Mouse (Mus musculus) forebrain, embryonic 12.5 days (tissue): ENCODE measurements around the gene Ppil1. TPM values are rescaled to one million over a fixed set of nuclear protein-coding genes. Genes with fewer than 3 reads are reported as not detected.
"Not testable (repeated sequence)": the region's sequence is repeated elsewhere in the genome, so short reads cannot be mapped to it uniquely, and the experiment has no call there.

Source experiments
- ATAC-seq: fragments of 200-750 bp; cut with Nextera tagmentation; 2 replicates; pipeline ENCODE4 v1.8.0; 2017; ENCODE audit warnings: moderate TSS enrichment; ENCODE audit not compliant: low FRiP score
- H3K27ac ChIP-seq: fragments of 300-500 bp; sonication (generic); 2 replicates; pipeline ENCODE4 v1.5.1; 2016; ENCODE audit warnings: mild to moderate bottlenecking
- H3K27me3 ChIP-seq: fragments of 300-500 bp; sonication (generic); 2 replicates; pipeline ENCODE4 v1.6.1; 2016; ENCODE audit warnings: mild to moderate bottlenecking
- H3K36me3 ChIP-seq: fragments of 300-500 bp; sonication (generic); replicated peaks from 2 replicates; pipeline ENCODE4 v1.6.1; 2016; ENCODE audit warnings: mild to moderate bottlenecking
- H3K4me1 ChIP-seq: fragments of 300-500 bp; sonication (generic); 2 replicates; pipeline ENCODE4 v1.6.1; 2016
- H3K4me2 ChIP-seq: fragments of 300-500 bp; sonication (generic); 2 replicates; pipeline ENCODE4 v1.6.1; 2016; ENCODE audit warnings: mild to moderate bottlenecking, moderate library complexity
- H3K4me3 ChIP-seq: fragments of 300-500 bp; sonication (generic); replicated peaks from 2 replicates; pipeline ENCODE4 v1.5.1; 2016; ENCODE audit warnings: mild to moderate bottlenecking
- H3K9ac ChIP-seq: fragments of 300-500 bp; sonication (generic); 2 replicates; pipeline ENCODE4 v1.6.1; 2016; ENCODE audit warnings: mild to moderate bottlenecking
- H3K9me3 ChIP-seq: fragments of 300-500 bp; sonication (generic); 2 replicates; pipeline ENCODE4 v1.6.1; 2016
- WGBS: fragments of 180-500 bp; shearing (Covaris S2); methylation state at CpG from one replicate; pipeline ENCODE4 v1.1.7; 2016; 5-methylcytosine and 5-hydroxymethylcytosine counted together
- polyA plus RNA-seq: library from polyadenylated mRNA; unstranded; fragments of >200 nt; fragmentation: Nextera tagmentation; extraction: Ambion mirVana; gene quantifications from 2 replicates; pipeline ENCODE4 v1.2.1, GENCODE M21; 2016

Ppil1 gene
- polyA plus RNA-seq, 1 experiment from 2014 or later = 142 TPM

DNA sequence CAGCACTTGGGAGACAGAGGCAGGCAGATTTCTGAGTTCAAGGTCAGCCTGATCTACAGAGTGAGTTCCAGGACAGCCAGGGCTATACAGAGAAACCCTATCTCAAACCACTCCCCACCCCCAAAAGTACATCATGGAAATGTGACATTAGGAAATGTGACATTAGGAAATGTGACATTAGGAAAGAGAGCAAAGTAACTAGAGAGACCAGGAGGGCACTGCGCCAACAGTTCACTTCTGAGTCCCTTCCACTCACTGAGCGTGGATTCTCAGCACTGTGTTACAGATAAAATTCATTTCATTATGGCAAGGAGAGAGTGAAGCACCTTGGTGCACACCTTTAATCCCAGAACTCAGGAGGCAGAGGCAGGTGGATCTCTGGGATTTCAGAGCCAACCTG lies 5.1 kb downstream of the Ppil1 start:
- no peak for ATAC-seq
- Histone ChIP-seq H3K27ac (no peak overlapping the region), H3K27me3 (no peaks in the 10 kb centered on the region), H3K4me1 (peaks cover 29% of the 10 kb centered on the region), H3K9ac (no peak overlapping the region), H3K9me3 (no peaks in the 10 kb centered on the region), H3K4me2 (no peak overlapping the region), H3K4me3 (no peak overlapping the region), H3K36me3 (peaks cover 63% of the 10 kb centered on the region)
- WGBS = 98% methylated on average over 2 of the region's 2 CpGs

DNA sequence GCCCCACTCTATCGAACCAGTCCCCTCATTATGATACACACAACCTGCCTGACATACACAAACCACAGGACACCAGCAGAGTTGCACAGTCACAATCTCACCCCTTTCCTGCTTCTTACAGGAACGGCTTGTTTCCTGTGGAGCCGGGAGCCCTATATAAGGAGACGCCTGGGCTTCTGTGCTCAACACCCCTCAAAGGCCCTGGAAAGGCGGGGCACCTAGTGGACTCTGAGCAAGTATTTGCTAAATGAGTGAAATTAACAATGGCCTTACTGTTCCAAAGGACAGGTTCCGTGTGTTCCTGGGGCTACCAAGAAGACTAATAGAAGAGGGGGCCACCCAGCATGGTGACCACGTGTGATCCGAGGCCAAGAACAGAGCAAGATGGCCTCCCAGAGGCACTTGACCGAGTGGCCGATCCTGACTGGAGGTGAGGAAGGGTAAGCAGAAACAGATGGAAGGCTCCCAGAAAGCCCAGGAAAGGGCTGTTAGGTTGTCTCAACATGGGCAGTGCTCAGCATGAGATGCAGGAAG lies 5.9 kb downstream of the Ppil1 start:
- Histone ChIP-seq H3K9ac (no peak overlapping the region), H3K27ac (0 out of 2 replicates have a peak overlapping the region, but pooled peaks have one; percentile 15), H3K4me2 (no peak overlapping the region), H3K36me3 (peaks cover 67% of the 10 kb centered on the region), H3K9me3 (no peaks in the 10 kb centered on the region), H3K27me3 (no peaks in the 10 kb centered on the region), H3K4me1 (peaks cover 27% of the 10 kb centered on the region), H3K4me3 (no peak overlapping the region)
- WGBS = 85% methylated on average over 10 of the region's 10 CpGs
- no peak for ATAC-seq

DNA sequence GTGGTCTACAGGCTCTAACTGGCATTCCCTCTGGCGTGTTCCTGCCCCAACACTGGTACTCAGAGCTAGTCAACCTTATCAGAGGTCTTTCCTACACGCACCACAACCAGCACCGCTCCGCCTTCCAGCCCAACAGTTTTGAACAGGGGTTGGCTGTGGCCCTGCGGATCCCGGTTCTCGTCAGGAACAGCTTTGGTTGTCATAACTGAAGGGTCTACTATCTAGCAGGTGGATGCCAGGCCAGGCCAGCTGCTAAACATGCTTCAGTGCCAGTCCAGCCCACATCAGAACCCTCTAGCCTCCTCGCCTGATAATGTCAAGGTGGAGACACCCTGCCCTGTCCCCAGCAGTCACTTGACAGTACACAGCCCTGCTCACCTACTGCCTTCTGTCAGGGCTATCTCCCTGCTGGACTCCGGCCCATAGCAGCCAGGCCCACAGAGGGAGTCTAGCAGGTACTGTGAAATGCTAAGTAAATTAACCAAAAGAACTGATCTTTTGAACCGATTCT lies 6.9 kb downstream of the Ppil1 start:
- no peak for ATAC-seq
- H3K27ac ChIP-seq = no peak overlapping the region
- H3K4me1 ChIP-seq = peaks cover 16% of the 10 kb centered on the region
- no peak overlapping the region for H3K4me3 ChIP-seq
- H3K4me2 ChIP-seq = no peak overlapping the region
- peaks cover 69% of the 10 kb centered on the region for H3K36me3 ChIP-seq
- no peaks in the 10 kb centered on the region for H3K27me3 ChIP-seq
- H3K9ac ChIP-seq = no peak overlapping the region
- 93% methylated on average over 10 of the region's 10 CpGs for WGBS
- H3K9me3 ChIP-seq = no peaks in the 10 kb centered on the region

DNA sequence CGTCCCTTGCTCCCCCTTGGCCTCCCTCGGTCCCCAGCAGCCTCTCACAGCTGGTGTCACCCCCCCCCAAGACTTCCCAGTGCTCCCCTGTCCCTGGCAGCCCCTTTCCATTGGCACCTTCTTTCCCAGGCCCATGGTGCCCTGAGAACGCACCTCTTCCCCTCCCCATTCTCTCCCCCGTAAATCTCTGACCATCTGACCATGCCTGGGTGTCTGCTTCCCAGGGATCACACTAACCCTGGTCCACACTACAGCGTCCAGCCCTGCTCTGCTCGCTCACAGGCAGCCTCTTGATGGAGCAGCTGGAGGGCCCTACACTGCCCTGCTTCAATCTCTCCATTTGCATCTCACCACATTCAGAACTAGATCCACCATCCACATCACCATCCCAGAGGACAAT lies 7.5 kb downstream of the Ppil1 start:
- H3K4me3 ChIP-seq = no peak overlapping the region
- no peak overlapping the region for H3K4me2 ChIP-seq
- peaks cover 71% of the 10 kb centered on the region for H3K36me3 ChIP-seq
- WGBS = 93% methylated on average over 6 of the region's 6 CpGs
- no peaks in the 10 kb centered on the region for H3K27me3 ChIP-seq
- no peak overlapping the region for H3K9ac ChIP-seq
- no peak for ATAC-seq
- peaks cover 14% of the 10 kb centered on the region for H3K4me1 ChIP-seq
- H3K27ac ChIP-seq = no peak overlapping the region
- no peaks in the 10 kb centered on the region for H3K9me3 ChIP-seq

DNA sequence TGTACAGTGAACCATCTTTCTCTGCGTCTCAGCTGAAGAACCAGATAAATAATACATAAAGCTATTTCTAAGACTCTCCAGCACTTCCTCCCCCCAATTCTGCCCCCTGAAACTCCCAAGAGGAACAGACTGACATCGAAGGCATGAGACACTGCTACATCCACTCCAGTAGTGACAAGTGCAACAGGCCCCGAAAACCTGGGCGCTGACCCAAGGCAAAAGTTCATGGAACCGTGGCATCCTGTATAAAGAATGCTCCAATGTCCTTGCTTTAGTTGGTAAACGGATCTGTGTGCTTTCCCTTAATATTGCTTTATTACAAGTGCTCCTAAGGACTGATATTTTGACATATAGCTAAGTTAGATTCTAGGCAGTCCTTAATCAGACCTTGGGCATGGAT lies 9.2 kb downstream of the Ppil1 start:
- H3K4me3 ChIP-seq, ATAC-seq, H3K27ac ChIP-seq, H3K4me1 ChIP-seq, H3K9me3 ChIP-seq, H3K9ac ChIP-seq, H3K27me3 ChIP-seq, H3K4me2 ChIP-seq: not testable (repeated sequence)
- H3K36me3 ChIP-seq = peaks cover 73% of the 10 kb centered on the region
- 93% methylated on average over 6 of the region's 6 CpGs for WGBS

DNA sequence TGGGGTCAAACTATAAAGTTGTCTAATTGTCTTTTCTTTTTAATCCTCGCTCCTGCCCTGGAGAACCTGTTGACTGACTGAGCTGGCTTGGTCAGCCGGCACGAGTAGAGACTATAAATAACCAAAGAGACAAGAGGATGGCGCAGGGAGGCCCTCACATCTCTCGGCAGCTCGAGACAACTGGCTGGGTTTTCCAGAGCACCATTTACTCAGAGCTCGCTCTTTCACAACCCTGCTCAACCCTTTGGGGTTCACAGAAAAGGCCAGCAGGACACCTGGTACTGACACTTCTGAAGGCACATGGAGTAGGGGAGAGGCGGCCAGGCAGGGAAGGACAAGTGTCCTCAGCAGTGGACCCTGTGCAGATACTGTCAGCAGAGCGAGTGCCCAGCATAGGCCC lies 10.3 kb downstream of the Ppil1 start:
- no peak for ATAC-seq
- Histone ChIP-seq H3K27ac (no peak overlapping the region), H3K4me3 (no peak overlapping the region), H3K9ac (no peak overlapping the region), H3K27me3 (no peaks in the 10 kb centered on the region), H3K9me3 (no peaks in the 10 kb centered on the region), H3K4me1 (peaks cover 4% of the 10 kb centered on the region; the same call in 1 of the 2 replicates), H3K4me2 (no peak overlapping the region), H3K36me3 (peaks cover 79% of the 10 kb centered on the region)
- 93% methylated on average over 9 of the region's 9 CpGs for WGBS

DNA sequence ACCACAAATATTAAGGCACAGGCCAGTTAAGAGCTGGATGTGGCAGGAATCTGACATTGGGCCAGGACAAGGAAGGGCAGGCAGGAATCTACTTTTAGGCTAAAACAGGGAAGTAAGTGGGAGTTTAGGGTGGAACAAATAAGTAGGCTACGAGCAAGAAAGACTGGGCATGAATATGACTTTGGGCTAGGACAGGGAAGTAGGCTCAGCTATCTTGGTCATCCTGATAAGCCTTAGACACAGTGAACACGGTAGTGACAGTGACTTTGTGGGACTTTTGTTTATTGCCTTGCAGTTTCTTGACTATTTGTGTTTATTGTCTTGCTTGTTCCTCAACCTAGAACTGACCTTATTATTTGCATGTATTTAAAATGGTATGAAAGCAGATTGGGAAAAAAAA lies 10.8 kb downstream of the Ppil1 start:
- no peak overlapping the region for H3K27ac ChIP-seq
- H3K27me3 ChIP-seq = no peaks in the 10 kb centered on the region
- no peaks in the 10 kb centered on the region for H3K9me3 ChIP-seq
- H3K4me1 ChIP-seq = peaks cover 4% of the 10 kb centered on the region; the same call in 1 of the 2 replicates
- no peak overlapping the region for H3K4me2 ChIP-seq
- H3K36me3 ChIP-seq = peaks cover 77% of the 10 kb centered on the region
- H3K4me3 ChIP-seq = no peak overlapping the region
- H3K9ac ChIP-seq = no peak overlapping the region
- WGBS = 93% methylated on average over 2 of the region's 2 CpGs
- ATAC-seq = no peak

DNA sequence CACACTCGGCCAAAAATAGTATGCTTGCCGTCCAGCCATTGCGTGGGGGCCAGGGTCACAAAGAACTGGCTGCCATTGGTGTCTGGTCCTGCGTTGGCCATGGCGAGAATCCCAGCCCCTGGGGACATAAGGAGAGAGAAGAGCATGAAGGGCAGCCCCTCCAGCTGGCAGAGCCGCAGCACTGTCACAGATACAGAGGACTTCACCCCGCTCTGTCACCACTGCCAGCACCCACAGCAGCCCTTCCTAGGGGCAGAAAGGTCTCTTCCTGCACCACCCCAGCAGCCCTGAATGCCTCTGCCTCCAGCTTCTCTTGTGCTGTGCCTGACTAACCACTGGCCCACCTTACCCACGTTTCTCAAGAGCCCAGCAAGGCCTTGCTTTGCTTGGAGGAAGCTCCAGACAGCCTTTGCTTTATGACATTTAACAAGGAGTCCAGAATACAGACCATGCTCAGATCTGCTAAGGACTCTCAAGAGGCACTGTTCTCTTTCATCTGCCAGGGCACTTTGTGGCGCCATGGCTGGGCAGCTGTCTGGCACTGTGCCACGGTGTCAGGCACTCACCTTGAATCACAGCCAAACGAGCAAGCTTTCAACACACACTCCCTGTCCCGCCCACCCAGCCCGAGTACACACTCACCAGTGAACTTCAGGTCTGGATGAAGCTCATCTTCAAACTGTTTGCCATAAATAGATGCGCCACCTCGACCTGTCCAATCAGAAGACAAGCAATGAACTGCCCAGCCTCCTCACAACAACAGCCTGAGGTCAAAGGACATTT lies 12.2 kb downstream of the Ppil1 start:
- H3K9ac ChIP-seq = peak overlapping the region; percentile 18; the same call in 1 of the 2 replicates
- H3K4me2 ChIP-seq = no peak overlapping the region
- no peak for ATAC-seq
- peaks cover 64% of the 10 kb centered on the region for H3K36me3 ChIP-seq
- H3K27me3 ChIP-seq = no peaks in the 10 kb centered on the region
- H3K4me3 ChIP-seq = no peak overlapping the region
- no peaks in the 10 kb centered on the region for H3K9me3 ChIP-seq
- 81% methylated on average over 15 of the region's 15 CpGs for WGBS
- peaks cover 4% of the 10 kb centered on the region; the same call in 1 of the 2 replicates for H3K4me1 ChIP-seq
- peak overlapping the region; percentile 46; the same call in 1 of the 2 replicates for H3K27ac ChIP-seq

DNA sequence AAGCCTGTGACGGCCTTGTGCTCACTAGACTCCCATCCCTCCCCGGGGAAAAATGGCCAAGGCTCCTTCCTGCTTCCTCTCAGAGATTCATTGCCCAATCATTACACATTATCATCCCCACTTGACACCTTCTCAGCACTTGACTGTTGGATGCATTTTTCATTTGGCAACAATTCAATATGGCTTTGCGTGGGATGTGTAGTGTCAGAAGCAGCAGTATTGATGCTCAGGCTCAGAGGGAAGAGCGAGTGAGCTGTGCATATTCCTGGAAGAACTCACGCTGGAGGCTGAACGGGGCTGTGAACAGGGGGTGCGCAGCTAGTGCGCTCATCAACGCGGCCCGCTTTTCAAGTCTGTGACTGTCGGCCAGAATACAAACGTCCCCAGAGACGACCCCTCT lies 13.0 kb downstream of the Ppil1 start:
- H3K4me1 ChIP-seq, H3K27ac ChIP-seq, H3K4me3 ChIP-seq, H3K9me3 ChIP-seq, H3K27me3 ChIP-seq, ATAC-seq, H3K9ac ChIP-seq, H3K4me2 ChIP-seq: not testable (repeated sequence)
- H3K36me3 ChIP-seq = peaks cover 61% of the 10 kb centered on the region
- 86% methylated on average over 14 of the region's 14 CpGs for WGBS

DNA sequence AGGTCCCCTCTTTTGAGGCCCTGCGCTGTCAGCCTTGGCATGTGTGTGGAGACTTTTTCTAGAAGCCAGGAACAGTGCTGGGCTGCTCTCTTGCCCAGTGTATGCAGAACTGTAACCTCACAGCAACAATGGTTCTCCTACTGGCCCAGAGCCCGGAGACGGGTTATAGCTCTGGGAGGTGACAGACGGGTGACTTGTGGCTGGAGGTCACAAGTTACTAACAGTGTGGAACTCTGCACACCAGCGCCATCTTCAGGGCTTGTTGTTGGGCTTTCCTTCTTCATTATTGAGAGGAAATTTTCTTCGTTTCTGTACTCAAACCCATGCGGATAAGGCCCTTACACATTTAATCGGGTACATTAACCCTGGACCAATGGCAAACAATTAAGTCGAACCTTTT lies 14.5 kb downstream of the Ppil1 start:
- no peak overlapping the region for H3K27ac ChIP-seq
- no peak overlapping the region for H3K9ac ChIP-seq
- H3K36me3 ChIP-seq = peaks cover 48% of the 10 kb centered on the region
- H3K4me1 ChIP-seq = peaks cover 24% of the 10 kb centered on the region
- H3K9me3 ChIP-seq = no peaks in the 10 kb centered on the region
- ATAC-seq = no peak
- 73% methylated on average over 9 of the region's 9 CpGs for WGBS
- no peak overlapping the region for H3K4me2 ChIP-seq
- H3K4me3 ChIP-seq = no peak overlapping the region
- H3K27me3 ChIP-seq = 0 out of 2 replicates have a peak, but pooled peaks cover under 1% of the 10 kb centered on the region

DNA sequence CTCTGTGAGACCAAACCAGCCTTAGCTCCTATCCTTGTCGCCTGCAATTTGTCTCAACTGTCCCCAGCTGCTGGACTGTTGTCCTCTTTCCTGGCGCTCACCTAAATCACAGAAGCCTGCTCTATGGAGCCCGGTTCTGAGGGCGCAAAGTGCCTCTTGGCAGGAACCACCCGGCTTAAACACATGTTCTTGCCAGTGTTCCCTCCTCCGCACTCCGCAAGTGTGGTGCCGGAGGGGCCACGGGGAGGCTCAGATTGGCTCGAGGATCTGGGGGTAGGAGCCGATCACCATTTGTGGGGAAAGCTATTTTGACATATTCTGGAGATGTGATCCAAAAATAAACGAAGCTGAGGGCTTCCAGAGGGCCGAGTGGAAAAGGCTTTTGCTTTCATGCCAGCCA lies 16.1 kb downstream of the Ppil1 start:
- H3K4me1 ChIP-seq = peaks cover 37% of the 10 kb centered on the region
- ATAC-seq = no peak
- WGBS = 85% methylated on average over 13 of the region's 13 CpGs
- H3K9me3 ChIP-seq = no peaks in the 10 kb centered on the region
- no peak overlapping the region for H3K4me2 ChIP-seq
- peaks cover 38% of the 10 kb centered on the region for H3K36me3 ChIP-seq
- H3K9ac ChIP-seq = no peak overlapping the region
- H3K27ac ChIP-seq = 0 out of 2 replicates have a peak overlapping the region, but pooled peaks have one; percentile 13
- H3K4me3 ChIP-seq = no peak overlapping the region
- H3K27me3 ChIP-seq = peaks cover 4% of the 10 kb centered on the region; the same call in 1 of the 2 replicates

DNA sequence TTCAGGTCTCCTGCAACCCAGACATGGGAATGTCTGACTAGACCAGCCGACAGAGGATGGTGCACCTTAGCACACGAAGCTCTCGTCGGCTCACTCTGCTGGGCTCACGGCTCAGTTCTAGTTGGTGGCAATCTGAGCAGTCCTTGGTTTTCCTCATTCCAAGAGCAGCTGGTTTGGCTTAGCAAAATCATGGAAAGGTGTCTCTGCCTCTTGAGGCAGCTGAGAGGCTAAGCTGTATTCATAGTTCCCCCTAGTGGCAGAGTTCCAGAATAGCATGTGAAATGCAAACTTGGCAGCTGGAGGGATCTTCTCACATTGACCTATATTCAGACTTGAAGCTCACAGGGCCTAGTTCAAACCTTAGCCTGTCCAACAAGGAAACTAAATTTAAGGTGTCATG lies 17.4 kb downstream of the Ppil1 start:
- Histone ChIP-seq H3K4me2 (no peak overlapping the region), H3K9me3 (no peaks in the 10 kb centered on the region), H3K9ac (no peak overlapping the region), H3K4me3 (no peak overlapping the region), H3K27ac (peak overlapping the region; percentile 37; the same call in 1 of the 2 replicates), H3K27me3 (peaks cover 8% of the 10 kb centered on the region; the same call in 1 of the 2 replicates), H3K4me1 (peaks cover 42% of the 10 kb centered on the region), H3K36me3 (peaks cover 31% of the 10 kb centered on the region)
- ATAC-seq = peak; percentile 40; the same call in 1 of the 2 replicates
- WGBS = 21% methylated on average over 5 of the region's 5 CpGs
